Mouse (Mus musculus): ENCODE results near the gene Klri2.
"Not testable (repeated sequence)": the region's sequence is repeated elsewhere in the genome, so short reads cannot be mapped to it uniquely, and the experiment has no call there.

Klri2 gene

GRCm38 (mm10) chr6:129740069-129740721, at the start of gene Klri2:
Klri2 (minus strand) TSS chr6:129740484.
- DNase-seq, result no peak

GRCm38 (mm10) chr6:129784170-129784569, 43.9 kb upstream of the Klri2 start, which contains the start of gene Gm156:
Gm156 (minus strand) TSS chr6:129784270.
- not testable (repeated sequence) for DNase-seq

GRCm38 (mm10) chr6:129747654-129748032, 7.4 kb upstream of the Klri2 start:
- DNase-seq, result no peak

GRCm38 (mm10) chr6:129747016-129747653, 6.9 kb upstream of the Klri2 start:
- DNase-seq, result no peak

- DNase-seq, result no peak
These were observed 5.9 kb upstream of the Klri2 start for GRCm38 (mm10) chr6:129746151-129746550.

- no peak for DNase-seq
These were observed 3.9 kb downstream of the Klri2 start for GRCm38 (mm10) chr6:129736414-129736813.

GRCm38 (mm10) chr6:129727237-129727636, 13.0 kb downstream of the Klri2 start:
- DNase-seq, result no peak

- DNase-seq, result no peak
These were observed 18.9 kb downstream of the Klri2 start for GRCm38 (mm10) chr6:129721390-129721789.

GRCm38 (mm10) chr6:129720487-129720886, 19.8 kb downstream of the Klri2 start:
- no peak for DNase-seq

- no peak for DNase-seq
These were observed 23.3 kb downstream of the Klri2 start, which contains the start of gene Klri1 for GRCm38 (mm10) chr6:129717032-129717431. Klri1 (minus strand) TSS chr6:129717132.

- no peak for DNase-seq
These were observed 26.7 kb downstream of the Klri2 start for GRCm38 (mm10) chr6:129713566-129713965.

GRCm38 (mm10) chr6:129691436-129691835, 48.8 kb downstream of the Klri2 start:
- not testable (repeated sequence) for DNase-seq

- peak in 1 of 2 experiments; percentile 32 for DNase-seq
These were observed 59.9 kb downstream of the Klri2 start for GRCm38 (mm10) chr6:129680379-129680778.

Data from kidney, postnatal 25 days (tissue).